Mouse (Mus musculus): Measurements from ENCODE around the gene Btd.
"Not testable (repeated sequence)": the region's sequence is repeated elsewhere in the genome, so short reads cannot be mapped to it uniquely, and the experiment has no call there.

Gene Btd

DNA sequence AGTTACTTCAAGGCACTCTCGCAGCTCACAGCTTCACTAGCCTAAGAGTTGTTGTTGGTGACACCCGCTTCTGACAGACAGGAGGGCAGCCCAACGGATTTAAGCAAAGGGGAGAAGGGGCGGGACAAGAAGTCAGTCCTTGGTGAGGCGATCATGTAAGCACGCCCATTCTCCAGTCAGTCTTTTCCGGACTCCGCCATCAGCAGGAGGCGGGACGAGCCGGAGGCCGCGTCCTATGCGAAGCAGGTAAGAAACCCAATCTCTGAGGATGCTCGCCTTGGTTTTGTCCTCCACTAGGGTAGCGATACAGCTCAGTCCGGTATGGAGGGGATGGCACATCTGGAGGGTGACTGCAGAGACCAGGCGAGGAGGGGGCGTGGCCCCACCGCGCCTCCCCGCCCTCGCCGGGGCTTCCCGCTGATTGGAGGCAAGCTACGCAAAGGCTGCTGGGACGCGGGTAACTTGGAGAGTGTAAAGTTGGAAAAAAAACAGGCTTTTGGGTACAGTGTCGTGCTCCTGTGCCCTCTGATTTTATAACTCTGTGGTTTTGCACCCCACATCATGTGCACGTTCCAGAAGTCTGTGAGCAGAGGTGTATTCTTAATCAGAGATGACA lies at the start of gene Btd, which contains the start of gene Hacl1:
TSS of gene Btd (plus strand) at position 139 of the 616 bp plus-strand sequence.
TSS of gene Hacl1 (minus strand) at position 397 of the 616 bp plus-strand sequence.
- peak; percentile 97 for DNase-seq (ENCODE audit: low read depth)

DNA sequence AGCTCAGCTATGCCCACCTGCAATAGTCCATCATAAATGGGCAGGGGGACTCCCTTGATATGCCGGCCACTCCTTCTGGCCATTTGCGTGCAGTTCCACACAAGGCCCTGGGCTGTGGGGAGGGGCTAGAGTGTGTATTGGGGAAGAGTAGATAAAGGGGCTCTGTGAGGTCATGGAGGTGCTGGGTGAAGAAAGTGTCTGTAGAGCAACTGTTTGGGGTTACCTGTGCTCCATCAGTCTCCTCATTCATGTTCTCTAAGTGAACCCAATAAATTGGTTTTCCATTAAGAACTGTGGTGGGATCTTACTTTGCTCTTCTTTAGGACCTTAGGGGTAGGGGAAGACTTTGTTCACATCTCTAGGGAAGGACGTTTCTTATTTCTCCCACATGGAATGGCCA lies 49.6 kb upstream of the Btd start, which contains the start of gene Colq:
TSS of gene Colq (minus strand) at position 101 of the 400 bp plus-strand sequence.
- DNase-seq (ENCODE audit: low read depth), result no peak

DNA sequence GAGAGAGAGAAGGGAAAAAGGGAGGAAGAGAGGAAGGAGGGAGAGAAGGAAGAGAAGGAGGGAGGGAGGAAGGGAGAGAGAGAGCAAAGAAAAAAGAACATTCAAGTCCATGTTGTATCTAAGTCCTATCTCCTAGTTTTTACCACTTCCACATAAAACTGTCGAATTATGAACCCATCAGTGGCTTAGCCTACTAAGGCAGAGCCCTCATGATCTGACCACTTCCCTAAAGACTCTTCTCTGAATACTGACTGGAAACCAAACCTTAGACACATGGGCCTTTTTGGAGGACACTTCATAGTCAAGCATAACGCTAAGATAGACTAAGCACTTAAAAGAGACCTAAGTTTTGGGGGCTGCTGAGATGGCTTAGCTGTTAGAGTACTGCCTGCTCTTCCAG lies 47.8 kb upstream of the Btd start:
- DNase-seq (ENCODE audit: low read depth), result no peak

DNA sequence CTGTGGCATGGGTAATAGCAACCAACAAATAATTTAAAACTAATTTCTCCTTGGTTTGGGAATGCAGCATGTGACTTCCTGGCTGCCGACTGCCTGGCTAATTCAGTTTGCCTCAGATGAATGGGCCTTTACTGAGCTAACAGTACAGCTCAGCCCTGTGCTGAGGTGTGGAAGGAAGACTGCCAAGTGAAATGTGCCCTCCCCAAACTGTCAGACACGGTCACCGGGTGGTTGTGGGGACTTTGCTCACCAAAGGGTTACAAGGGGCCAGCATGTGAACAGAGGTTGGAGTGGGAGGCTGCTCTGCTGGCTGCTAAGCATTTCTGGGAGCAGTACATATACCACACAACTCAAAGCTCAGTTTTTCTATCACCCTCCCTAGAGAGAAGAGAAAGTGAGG lies 46.1 kb upstream of the Btd start:
- DNase-seq (ENCODE audit: low read depth), result no peak

DNA sequence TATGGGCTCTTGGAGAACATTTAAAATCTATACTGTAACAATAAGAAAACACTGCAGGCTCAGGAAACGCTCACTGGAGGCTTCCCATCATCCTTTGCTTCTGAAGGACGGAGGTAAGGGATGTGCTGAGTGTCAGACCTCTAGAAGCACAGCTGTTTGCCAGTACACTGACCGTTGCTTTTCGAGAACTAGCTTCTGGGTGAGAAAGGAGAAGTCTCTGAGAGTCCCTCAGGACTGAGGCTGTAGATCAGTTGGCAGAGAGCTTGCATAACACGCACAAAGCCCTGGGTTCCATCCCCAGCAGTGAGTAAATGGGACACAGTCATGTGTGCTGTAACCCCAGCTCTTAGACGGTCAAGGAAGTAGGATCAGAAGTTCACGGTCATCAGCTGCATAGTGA lies 44.4 kb upstream of the Btd start:
- DNase-seq (ENCODE audit: low read depth), result no peak

DNA sequence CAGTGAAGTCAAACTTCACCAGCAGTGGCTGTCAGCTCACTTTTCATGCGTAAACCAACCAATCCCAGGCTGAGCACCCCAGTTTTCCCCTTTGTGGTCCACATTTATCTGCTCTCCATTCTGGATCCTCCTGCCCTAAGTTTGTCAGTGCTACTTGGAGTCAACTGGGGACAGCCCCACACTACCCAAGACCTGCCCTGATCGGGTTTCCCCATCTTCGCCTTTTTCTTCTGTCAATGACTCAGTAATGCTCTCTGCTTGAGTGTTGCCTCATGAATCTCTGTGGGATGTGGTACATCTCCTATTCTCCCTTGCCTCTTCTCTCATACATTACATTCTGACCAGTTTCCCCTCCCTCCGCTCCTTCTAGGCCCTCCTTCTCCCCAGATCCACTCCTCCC lies 43.4 kb upstream of the Btd start:
- peak; percentile 17 for DNase-seq (ENCODE audit: low read depth)

DNA sequence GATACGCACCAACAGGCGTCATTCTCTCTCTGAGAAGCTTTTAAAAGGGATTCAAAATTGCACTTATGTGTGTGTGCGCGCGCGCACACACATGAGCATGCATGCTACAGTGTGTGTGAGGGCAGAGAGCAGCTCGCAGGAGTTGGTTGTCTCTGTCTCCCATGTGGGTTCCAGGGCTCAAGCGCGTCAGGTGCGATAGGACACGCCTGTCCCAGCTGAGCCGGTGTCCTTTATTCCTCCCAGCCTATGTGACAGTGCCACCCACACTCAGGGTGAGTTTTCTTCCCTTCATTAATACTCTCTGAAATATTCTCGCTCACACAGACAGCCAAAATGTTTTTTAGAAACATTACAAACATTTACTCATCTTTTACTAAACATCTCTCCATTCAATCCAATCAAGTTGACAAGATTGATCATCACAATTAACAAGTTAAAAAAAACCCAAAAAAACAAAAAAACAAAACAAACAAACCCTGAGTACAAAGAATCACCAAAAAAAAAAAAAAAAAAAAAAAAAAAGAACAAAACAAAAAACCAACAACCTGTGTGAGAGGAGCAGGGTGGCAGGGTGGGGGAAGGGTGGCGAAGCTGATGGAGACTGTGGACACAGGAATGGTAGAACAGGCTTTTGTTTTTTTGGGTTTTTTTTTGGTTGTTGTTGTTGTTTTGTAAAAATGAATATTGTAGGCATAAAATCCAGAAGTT lies 38.8 kb upstream of the Btd start:
- no peak for DNase-seq (ENCODE audit: low read depth)

DNA sequence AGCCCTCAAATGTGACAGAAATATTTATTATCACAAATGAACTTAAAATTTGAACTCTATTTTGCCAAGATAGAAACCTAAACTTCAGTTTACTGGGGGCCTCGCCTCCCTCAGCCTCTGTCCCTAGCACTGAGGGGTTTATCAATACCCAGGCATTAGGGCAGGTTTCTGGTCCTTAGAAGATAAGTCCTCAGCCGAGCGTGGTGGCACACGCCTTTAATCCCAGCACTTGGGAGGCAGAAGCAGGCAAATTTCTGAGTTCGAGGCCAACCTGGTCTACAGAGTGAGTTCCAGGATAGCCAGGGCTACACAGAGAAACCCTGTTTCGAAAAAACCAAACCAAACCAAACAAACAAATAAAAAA lies 38.2 kb upstream of the Btd start:
- DNase-seq (ENCODE audit: low read depth), result not testable (repeated sequence)

DNA sequence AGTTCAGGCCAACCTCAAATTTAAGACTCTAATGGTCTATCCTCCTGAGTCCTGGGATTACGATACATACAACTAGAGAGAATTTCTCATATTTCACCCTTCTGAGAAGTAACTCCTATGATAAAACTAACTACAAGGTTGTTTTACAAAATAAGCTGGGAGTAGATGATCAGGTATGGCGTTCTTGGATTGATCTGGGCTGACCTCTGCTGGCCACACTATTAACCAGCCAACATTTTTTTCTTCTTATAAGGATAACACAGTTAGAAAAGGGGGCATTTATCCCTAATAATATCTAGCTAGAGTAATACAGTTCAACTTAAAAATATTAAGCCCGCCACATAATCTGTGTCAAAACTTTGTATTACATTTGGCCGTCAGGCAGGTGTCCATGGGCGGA lies 35.9 kb upstream of the Btd start:
- peak; percentile 39 for DNase-seq (ENCODE audit: low read depth)

DNA sequence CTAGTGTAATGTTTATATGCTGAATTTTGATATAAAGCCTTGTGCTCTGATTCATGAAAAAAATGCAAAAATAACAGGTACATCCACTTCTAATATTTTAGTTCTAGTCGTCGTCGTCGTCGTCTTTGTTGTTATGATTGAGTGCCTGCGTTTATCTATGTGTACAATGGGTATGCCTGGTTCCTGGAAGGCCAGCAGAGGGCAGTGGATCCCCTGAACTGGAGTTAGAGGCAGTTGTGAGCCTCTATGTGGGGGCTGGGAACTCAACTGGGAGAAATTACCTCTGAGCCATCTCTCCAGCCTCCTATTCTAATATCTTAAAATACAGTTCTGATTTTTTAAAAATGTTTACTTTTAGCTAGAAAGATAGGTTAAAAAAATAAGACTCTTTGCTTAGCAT lies 35.3 kb upstream of the Btd start:
- DNase-seq (ENCODE audit: low read depth), result peak; percentile 31

DNA sequence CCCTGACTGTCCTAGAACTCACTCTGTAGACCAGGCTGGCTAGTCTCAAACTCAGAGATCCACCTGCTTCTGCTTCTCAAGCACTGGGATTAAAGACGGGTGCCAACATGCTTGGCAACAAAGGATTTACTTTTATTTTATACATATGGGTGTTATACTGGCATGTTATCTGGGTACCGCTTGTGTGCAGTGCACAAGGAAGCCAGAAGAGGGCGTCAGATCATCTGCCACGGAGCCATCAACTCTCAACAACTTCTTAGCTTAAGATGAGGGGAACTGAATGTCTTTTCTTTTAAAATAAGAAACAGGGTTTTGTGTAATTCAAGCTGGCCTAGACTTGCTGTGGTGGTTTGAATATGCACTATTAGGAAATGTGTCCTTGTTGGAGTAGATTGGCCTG lies 28.8 kb upstream of the Btd start:
- peak; percentile 23 for DNase-seq (ENCODE audit: low read depth)

DNA sequence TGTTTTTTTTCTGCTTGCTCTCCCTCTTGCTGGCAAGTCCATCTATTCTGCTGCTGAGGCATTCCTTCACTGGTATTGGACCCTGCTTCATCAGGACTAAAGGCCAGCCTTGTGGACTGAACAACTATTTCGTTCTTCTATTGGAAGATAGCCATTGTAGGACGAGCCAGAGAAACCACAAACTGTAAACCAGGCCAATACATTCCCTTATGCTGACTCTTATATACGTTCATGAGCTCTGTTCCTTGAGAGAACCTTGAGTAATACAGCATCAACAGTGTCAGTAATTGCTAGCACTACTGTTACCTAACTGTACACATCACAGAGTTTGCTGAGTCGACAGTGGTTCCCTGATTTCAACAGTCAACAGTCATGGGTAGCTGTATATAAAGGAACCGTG lies 27.2 kb upstream of the Btd start:
- DNase-seq (ENCODE audit: low read depth), result no peak

DNA sequence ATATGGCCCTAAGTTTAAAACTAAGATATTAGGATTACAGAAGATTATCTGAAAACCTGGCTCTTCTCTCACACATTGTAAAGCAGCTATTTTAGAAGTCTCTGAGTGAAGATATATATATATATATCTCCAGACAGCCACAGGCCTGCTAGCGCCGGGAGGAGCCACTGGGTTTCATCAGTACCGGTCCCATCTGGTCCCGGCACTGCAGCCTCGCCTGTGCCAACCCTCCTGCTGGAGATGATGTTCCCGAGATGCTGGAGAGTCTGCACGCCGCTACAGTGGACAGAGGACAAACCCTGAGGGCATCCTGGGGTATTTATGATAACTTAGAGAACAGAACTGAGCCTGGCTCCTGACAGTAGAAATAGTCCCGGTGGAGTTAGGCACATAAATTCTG lies 23.6 kb upstream of the Btd start:
- DNase-seq (ENCODE audit: low read depth), result no peak

DNA sequence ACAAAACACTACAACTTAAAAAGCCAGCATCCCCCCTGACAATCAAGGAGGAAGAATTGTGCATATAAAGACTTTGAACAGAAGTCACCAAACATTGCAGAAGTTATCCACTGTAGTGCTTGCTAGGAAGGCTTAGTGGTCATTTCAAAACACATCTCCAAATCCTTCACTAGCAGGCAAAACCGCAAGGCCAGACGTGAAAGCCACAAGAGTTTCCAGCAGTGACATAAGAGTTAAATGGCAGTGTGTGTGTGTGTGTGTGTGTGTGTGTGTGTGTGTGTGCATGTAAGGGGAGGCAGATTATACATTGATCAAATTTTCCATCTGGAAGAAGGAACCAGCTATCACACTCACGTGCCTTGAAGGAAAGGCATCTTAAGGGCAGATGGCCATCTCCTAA lies 22.8 kb upstream of the Btd start:
- DNase-seq (ENCODE audit: low read depth), result no peak

DNA sequence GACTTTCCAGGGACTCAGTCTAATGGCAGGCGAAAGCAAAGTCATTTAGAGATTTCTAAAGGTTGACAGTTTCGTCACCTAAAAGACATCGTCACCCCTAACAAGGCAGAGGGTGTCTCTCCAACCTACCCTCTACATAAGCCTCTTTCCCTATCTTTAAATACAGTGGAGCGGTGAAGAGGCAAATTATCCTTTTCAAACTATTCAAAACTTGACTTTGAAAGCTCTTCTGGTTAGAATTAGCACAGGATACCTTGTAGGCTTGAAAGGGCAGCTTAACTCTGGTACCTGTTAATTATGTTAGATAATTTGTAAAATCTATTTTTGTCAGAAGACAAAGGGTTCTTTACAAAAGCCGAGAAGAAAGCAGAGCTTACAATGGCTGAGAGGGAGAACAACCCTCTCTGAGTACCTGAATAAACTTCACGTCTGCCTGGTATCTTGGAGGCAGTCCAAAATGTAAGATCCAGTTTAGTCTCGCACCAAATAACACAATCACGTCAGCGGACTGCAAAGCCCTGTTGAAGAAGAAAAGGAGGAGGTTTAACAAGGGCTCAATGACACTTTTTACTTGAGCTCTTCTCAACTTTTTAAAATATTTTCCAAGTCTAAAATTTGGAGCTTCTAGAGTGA lies 20.1 kb upstream of the Btd start:
- DNase-seq (ENCODE audit: low read depth), result no peak

DNA sequence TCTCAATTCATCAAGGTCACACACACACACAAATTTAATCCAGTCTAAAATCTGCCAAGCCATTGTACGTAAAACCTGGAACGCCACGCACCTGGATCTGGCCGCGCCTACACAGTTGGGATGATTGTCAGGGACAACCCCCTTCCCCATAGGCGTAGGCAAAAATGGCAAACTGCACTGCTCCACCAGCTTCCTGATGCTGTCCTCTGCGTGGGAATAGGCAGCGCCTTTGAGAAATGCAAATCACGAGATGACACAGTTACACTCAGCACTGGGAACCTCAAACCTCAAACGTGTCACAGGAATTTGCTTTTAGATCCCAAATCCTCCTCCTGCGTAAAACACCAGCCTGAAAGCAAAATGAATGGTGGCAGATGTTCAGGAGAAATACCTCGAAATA lies 18.1 kb upstream of the Btd start:
- no peak for DNase-seq (ENCODE audit: low read depth)

DNA sequence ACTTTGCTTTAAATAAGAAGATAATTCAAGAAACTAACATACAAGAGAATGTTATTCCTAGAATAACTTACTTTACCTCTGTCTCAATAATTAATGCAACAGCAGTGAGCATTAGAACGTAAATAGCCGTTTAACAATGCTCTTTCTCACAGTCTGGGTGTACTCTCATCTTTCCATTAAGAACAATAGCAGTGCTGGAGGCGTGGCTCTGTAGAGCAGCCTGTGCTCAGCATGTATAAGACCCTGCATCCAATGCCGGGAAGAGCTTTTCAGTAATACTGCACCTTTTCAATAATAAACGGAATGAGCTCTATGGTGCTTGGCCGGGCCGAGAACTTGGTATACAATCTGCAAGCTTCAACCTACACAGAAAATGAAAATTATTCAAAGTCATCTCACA lies 10.2 kb upstream of the Btd start:
- no peak for DNase-seq (ENCODE audit: low read depth)

DNA sequence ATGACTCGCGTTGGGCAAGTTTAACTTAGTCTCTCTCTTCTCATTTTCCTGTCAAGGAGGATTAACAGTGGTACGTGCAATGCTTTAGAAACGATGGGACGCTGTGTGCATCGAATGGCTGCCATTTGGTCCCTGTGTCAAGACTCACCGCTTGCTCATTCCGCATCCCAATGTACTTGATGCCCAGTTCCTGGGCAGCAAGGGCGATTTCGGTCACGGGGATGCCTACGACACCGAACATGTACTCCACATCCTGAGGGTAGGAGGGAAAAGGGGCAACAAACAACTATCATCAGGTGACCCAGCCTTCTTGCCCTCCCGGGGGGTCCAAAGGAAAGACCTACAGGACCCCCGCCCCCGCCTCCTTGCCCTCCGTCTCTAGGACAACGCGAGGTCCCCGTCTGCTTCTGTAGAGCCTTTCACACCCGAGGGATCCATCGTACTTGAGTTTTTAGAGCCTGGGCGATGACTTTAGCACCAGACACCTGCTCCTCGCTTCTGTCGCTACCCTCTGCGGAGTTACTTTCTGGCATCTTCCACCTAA lies 410 bp upstream of the Btd start, which contains the start of gene Gm49387:
TSS of gene Gm49387 (minus strand) at position 533 of the 544 bp plus-strand sequence.
- no peak for DNase-seq (ENCODE audit: low read depth)

DNA sequence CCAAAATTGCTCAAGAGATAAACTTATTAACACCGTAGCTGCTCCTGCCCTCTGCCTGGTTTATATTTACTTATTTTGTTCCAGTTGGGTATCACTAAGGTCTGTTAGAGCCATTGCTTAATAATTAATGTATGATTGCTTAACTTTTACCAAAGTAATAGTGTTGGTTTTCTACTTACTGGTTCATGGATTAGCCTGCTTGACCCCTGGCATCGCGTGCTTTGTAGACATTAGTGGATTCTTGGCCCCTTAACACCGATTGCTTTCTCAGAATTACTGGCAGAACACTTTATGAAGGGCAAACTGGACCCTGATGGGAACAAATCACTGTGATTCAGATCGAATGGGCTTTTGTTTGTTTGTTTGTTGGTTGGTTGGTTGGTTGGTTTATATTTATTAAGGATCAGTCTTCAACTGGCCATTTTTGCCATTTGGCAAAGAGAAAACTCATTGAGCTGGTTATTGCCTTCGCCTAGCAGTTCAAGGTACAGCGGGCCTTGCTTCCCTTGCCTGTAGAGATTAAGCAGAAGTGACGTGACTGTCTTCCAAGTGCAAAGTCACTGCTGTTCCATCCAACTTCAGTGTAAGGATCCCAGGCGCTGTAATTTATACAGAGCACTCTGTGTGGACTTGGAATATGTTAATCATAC lies 803 bp downstream of the Btd start:
- no peak for DNase-seq (ENCODE audit: low read depth)

DNA sequence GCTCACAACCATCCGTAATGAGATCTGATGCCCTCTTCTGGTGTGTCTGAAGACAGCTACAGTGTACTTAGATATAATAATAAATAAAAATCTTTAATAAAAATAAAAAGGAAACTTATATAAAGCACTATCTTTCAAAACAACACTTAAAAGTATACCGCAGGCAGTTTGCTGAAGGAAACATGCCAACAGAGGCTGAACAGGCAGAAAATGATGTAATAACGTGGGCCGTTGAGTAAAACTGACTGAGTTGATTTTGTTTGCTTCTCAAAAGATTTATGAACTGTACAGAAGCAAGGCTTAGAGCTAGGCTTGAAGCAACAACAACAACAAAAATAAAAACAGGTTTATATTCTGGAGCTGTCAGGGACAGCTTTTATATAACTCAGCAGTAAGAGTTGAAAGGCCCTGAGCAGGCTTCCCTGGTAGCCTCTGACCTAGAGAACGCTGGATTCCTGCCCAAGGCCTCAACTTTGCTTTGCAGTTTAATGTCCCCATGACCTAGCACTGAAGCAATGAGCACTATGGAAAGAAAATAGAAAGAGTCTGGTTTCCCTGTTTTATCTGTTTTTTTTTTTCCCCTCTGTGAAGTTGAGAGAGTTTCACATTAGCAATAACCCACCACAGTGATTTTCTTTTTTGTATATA lies 3.5 kb downstream of the Btd start:
- DNase-seq (ENCODE audit: low read depth), result no peak

DNA sequence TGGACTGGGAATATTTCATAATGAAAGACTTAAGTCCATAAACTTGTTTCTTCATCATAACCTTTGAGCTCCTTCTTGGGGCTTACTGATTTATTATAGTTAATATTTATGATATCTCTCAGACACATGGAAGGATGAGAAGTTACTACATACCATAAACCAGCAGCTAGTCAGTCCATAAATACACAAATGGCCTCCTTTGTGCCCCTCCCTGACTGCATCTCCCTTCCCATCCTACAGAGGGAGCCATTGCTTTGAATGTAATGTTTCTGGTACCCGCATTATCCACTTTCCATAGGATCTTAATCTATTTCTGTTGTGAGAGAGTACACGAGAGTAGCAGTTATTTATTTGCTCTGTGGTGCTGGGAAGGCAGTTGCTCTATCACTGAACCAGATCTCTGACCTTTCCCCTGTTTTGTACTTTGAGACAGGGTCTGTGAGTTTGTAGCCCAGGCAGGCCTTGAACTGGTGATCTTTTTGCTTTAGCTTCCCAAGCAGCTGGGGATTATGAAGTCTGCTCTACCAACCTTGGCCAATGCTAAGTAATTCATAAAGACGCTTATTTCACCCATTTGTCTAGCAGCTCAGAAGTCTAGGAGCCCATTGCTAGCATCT lies 4.2 kb downstream of the Btd start:
- peak; percentile 59 for DNase-seq (ENCODE audit: low read depth)

DNA sequence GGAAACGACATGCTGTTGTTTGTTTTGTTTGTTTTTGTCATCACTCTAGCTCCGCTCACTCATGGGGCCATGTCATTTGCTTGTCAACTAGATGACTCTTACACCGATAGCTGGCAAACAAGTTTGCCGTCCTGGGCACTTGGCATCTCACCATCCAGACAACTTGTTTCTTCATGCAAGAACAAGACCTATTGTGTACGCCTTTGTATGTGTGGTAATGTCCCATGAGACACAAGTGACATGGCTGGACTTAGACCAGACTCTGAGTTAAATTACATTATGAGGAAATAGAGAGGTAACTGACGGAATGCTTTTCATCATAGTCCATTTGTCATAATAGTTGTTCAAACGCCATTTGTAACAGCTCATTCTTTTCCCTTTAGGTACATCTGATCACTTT lies 5.1 kb downstream of the Btd start:
- no peak for DNase-seq (ENCODE audit: low read depth)
